Mouse (Mus musculus) heart, postnatal 0 days (tissue): ENCODE measurements around the gene Arsb. TPM values are rescaled to one million over a fixed set of nuclear protein-coding genes. Genes with fewer than 3 reads are reported as not detected.

Source experiments
- ATAC-seq: fragments of 200-750 bp; cut with Nextera tagmentation; 2 replicates; pipeline ENCODE4 v1.8.0; 2017; ENCODE audit warnings: low read depth, moderate number of reproducible peaks, moderate library complexity; ENCODE audit not compliant: insufficient read depth
- DNase-seq: peaks from one replicate; pipeline ENCODE4 v3.0.0-alpha.2; 2016; ENCODE audit warnings: low spot score
- H3K27ac ChIP-seq: fragments of 300-500 bp; sonication (generic); 2 replicates; pipeline ENCODE4 v1.5.1; 2014; ENCODE audit warnings: low read depth, mild to moderate bottlenecking
- H3K27me3 ChIP-seq: fragments of 300-500 bp; sonication (generic); 2 replicates; pipeline ENCODE4 v1.6.1; 2014; ENCODE audit warnings: low read length, mixed read lengths; ENCODE audit not compliant: control insufficient read depth, insufficient read depth
- H3K36me3 ChIP-seq: fragments of 300-500 bp; sonication (generic); replicated peaks from 2 replicates; pipeline ENCODE4 v1.6.1; 2014; ENCODE audit warnings: low read length, mixed read lengths; ENCODE audit not compliant: control insufficient read depth, insufficient read depth
- H3K4me1 ChIP-seq: fragments of 300-500 bp; sonication (generic); 2 replicates; pipeline ENCODE4 v1.6.1; 2014; ENCODE audit warnings: antibody characterized with exemption; ENCODE audit not compliant: control insufficient read depth, insufficient read depth
- H3K4me2 ChIP-seq: fragments of 300-500 bp; sonication (generic); 2 replicates; pipeline ENCODE4 v1.6.1; 2014; ENCODE audit warnings: low read depth, mild to moderate bottlenecking, low read length, moderate library complexity
- H3K4me3 ChIP-seq: fragments of 300-500 bp; sonication (generic); 2 replicates; pipeline ENCODE4 v1.5.1; 2014; ENCODE audit warnings: low read depth, low read length
- H3K9ac ChIP-seq: fragments of 300-500 bp; sonication (generic); replicated peaks from 2 replicates; pipeline ENCODE4 v1.6.1; 2014; ENCODE audit warnings: low read depth, low read length, mixed read lengths
- H3K9me3 ChIP-seq: fragments of 300-500 bp; sonication (generic); replicated peaks from 2 replicates; pipeline ENCODE4 v1.6.1; 2016; ENCODE audit warnings: low read length; ENCODE audit not compliant: control insufficient read depth
- CTCF ChIP-seq: IDR thresholded peaks from 2 replicates; pipeline ENCODE4 v1.5.1; 2016; ENCODE audit warnings: antibody characterized with exemption, control low read depth, low read depth
- EP300 ChIP-seq: IDR thresholded peaks from 2 replicates; pipeline ENCODE4 v1.6.1; 2016; ENCODE audit warnings: antibody characterized with exemption, low read depth
- WGBS: fragments of 180-500 bp; shearing (Covaris S2); extraction: QIAGEN DNeasy Blood & Tissue Kit; methylation state at CpG from one replicate; pipeline ENCODE4 v1.1.7; 2014; 5-methylcytosine and 5-hydroxymethylcytosine counted together
- polyA plus RNA-seq: library from polyadenylated mRNA; unstranded; fragments of >200 nt; fragmentation: Nextera tagmentation; extraction: Ambion mirVana; gene quantifications from 2 replicates; pipeline ENCODE4 v1.2.1, GENCODE M21; 2015
- total RNA-seq: library from RNA; depleted of rRNA; stranded (reverse); fragments of >200 nt; gene quantifications from 2 replicates; pipeline ENCODE4 v1.2.3, GENCODE M21; 2014; ENCODE audit warnings: low replicate concordance

The Arsb gene
- total and polyA plus RNA-seq, 2 experiments from 2014 or later, result 3.0 to 6.2 TPM

DNA sequence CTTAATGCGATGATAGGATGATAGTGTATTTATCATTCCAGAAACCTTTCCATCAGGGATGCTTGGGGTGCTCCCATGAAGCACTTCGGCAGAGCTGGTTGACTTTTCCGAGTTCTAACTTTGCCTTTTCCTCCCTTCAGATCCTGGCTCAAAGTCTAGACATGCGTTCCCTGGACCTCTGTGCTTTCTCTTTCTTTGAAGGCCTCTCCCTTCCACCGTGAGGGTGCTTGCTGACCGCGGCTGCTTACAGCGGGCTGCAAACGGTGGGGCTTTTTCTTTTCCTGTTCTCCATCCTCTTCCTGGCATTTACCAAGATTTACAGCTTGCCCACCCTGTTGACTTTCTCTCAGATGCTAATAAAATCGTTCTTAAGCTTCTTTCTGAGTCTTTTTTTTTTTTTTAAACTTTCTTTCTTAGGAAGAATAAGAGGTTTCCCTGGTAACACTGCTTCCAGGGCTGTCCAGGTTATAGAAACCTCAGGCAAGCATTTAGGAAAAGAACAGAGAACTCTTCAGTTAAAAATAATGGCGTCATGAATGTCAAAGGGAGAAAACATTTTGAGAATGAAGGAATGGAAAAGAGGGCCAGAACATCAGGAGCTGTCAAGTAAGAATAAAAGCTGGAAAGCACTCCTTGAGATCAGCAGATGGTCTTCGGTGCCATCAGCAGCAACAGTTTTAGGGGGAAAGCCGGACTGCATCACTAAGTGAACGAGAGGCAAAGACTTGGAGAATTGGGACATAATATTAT is 13.1 kb upstream of the Arsb start:
- no peak for TF ChIP-seq EP300
- TF ChIP-seq CTCF, result no peak
- no peak overlapping the region for H3K9ac ChIP-seq
- no peak overlapping the region for H3K27ac ChIP-seq
- no peaks in the 10 kb centered on the region for H3K27me3 ChIP-seq
- no peak for DNase-seq
- WGBS, result 62% methylated on average over 14 of the region's 14 CpGs
- no peaks in the 10 kb centered on the region for H3K4me1 ChIP-seq
- no peaks in the 10 kb centered on the region for H3K9me3 ChIP-seq
- ATAC-seq, result no peak
- H3K4me2 ChIP-seq, result no peak overlapping the region
- H3K4me3 ChIP-seq, result no peak overlapping the region
- H3K36me3 ChIP-seq, result no peaks in the 10 kb centered on the region

DNA sequence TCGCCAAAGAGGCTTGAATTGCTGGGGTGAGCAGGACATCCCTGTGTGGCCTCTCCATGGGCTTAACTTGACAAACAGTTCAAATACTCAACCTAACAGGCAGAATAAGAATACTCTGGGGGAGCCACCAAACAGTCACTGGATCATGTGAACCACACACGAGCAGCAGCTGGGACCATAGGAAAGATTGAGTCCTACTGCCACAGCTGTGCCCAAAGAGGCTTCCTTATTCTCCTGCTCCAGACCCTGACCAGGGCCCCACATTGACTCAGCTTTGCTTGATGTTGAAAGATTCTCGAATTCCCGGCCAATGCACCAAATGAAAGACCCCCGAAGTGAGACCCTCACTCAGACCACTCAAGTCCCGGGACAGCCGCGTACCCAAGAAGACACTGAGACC is 9.6 kb upstream of the Arsb start:
- H3K27me3 ChIP-seq, result no peaks in the 10 kb centered on the region
- TF ChIP-seq CTCF, result no peak
- TF ChIP-seq EP300, result no peak
- DNase-seq (no peak), ATAC-seq (no peak)
- H3K9ac ChIP-seq, result no peak overlapping the region
- no peak overlapping the region for H3K4me2 ChIP-seq
- H3K9me3 ChIP-seq, result no peaks in the 10 kb centered on the region
- H3K4me1 ChIP-seq, result no peaks in the 10 kb centered on the region
- no peak overlapping the region for H3K27ac ChIP-seq
- no peak overlapping the region for H3K4me3 ChIP-seq
- H3K36me3 ChIP-seq, result no peaks in the 10 kb centered on the region
- 93% methylated on average over 8 of the region's 8 CpGs for WGBS

DNA sequence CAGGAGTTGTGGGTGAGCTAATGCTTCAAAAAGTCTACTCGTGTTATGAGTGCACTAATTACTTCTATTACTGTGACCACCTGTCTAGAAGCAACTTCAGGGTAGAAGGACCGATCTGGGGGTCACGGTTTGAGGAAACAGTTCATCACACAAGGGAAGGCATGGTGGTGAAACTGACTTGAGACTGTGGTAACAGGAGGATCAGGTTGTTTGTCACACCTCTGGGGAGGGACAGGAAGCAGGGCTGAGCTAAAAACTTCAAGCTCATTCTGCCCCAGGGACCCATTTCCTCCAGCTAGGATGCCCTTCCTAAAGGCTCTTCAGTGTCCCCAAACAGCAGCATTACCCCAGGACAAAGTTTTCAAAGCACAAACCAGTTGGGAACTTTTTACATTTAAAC is 8.6 kb upstream of the Arsb start:
- Histone ChIP-seq H3K27ac (no peak overlapping the region), H3K27me3 (no peaks in the 10 kb centered on the region), H3K4me3 (no peak overlapping the region), H3K36me3 (no peaks in the 10 kb centered on the region), H3K9me3 (no peaks in the 10 kb centered on the region), H3K4me1 (no peaks in the 10 kb centered on the region), H3K4me2 (no peak overlapping the region), H3K9ac (no peak overlapping the region)
- TF ChIP-seq CTCF (no peak), EP300 (no peak)
- DNase-seq (no peak), ATAC-seq (no peak)
- WGBS, result 80% methylated on average over 3 of the region's 3 CpGs

DNA sequence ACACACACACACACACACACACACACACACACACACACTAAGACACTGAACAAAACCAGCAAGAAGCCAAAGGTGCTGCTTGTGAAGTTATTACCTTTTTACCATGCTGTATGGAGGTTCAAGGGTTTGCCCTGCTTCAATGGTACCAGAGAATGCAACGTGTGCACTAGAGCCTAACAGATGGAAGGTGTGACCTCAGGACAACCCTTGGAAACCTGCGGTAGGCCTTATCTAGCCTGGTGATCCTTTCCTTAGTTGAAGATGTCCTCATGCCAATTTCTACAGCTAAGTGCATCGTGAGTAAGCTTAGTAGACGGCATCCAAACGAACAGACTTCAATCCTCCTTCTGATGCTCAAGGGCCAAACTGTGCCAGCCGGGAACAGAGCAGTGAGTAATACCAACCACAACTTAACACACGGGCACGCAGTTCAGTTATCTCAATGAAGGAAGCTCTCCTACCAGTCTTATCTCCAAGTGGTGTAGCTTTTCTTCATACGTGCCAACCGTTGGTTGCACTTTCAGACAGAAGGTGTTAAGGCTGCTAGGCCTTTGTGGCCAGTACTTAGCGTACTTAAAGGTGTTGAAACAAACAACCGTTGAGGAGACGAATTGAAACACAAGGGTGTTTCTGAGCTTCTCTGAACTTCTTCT is 7.0 kb upstream of the Arsb start:
- Histone ChIP-seq H3K4me1 (no peaks in the 10 kb centered on the region), H3K36me3 (no peaks in the 10 kb centered on the region), H3K9me3 (no peaks in the 10 kb centered on the region), H3K27me3 (no peaks in the 10 kb centered on the region), H3K27ac (no peak overlapping the region), H3K9ac (no peak overlapping the region), H3K4me2 (no peak overlapping the region), H3K4me3 (no peak overlapping the region)
- DNase-seq, result no peak
- TF ChIP-seq CTCF (no peak), EP300 (no peak)
- ATAC-seq, result no peak
- WGBS, result 68% methylated on average over 13 of the region's 13 CpGs

DNA sequence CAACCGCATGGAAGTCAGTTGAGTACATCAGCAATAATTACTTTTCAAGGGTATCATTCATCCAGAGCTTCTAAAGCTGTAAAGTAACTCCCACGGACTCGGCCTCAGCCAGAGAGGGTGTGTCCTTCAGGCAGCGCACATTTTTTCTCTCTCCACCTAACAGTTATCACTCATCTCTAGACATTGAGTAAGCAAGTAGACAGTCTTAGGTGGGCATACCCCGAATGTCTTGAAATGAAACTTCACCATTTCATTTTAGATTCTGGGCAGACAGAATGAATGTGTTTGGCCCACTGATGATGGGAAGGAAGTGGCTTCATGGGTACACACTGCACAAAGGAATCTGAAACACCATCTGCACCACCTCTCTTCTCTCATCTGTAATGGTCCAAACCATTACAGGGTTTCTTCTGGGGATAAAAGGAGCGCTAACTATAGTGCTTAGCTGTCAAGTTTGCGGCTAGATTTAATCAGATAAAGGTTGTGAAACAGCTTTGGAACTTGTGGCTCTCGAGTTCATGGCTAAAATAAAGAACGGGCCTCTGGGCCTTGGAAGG is 321 bp upstream of the Arsb start:
- H3K4me1 ChIP-seq, result peaks cover 10% of the 10 kb centered on the region; the same call in 1 of the 2 replicates
- peak overlapping the region; percentile 71 for H3K9ac ChIP-seq
- peak overlapping the region; percentile 97 for H3K4me2 ChIP-seq
- DNase-seq (no peak), ATAC-seq (no peak)
- H3K27me3 ChIP-seq, result no peaks in the 10 kb centered on the region
- 37% methylated on average over 9 of the region's 9 CpGs for WGBS
- H3K27ac ChIP-seq, result peak overlapping the region; percentile 86
- no peaks in the 10 kb centered on the region for H3K36me3 ChIP-seq
- TF ChIP-seq EP300 (no peak), CTCF (no peak)
- peak overlapping the region; percentile 75 for H3K4me3 ChIP-seq
- H3K9me3 ChIP-seq, result no peaks in the 10 kb centered on the region
